Mouse (Mus musculus) megakaryocyte progenitor cell, adult 5-6 weeks (primary cell): ENCODE results near the gene Slc11a2. TPM values are rescaled to one million over a fixed set of nuclear protein-coding genes. Genes with fewer than 3 reads are reported as not detected.
"Not testable (repeated sequence)": the region's sequence is repeated elsewhere in the genome, so short reads cannot be mapped to it uniquely, and the experiment has no call there.

Source experiments
- ATAC-seq: replicated peaks from 2 replicates; pipeline ENCODE4 v1.8.0; 2016; ENCODE audit warnings: mild to moderate bottlenecking, moderate TSS enrichment, inconsistent platforms; ENCODE audit not compliant: poor library complexity
- total RNA-seq, 2 experiments: library from RNA; stranded (forward) in 1 of 2; stranded (reverse) in 1 of 2; fragments of 157-497, 149-512 nt in 1 of 2; fragments of 200-1000 nt in 1 of 2; gene quantifications; 2 replicates each; pipeline versions ENCODE4 v1.2.3 to v1.2.4; 2015 to 2017

Gene Slc11a2
- total RNA-seq, 2 experiments from 2014 or later = 12.0 to 14.6 TPM

GRCm38 (mm10) chr15:100436518-100436917 lies 11.6 kb upstream of the Slc11a2 start:
- ATAC-seq = no peak

GRCm38 (mm10) chr15:100436112-100436511 lies 11.2 kb upstream of the Slc11a2 start:
- no peak; the same call in 1 of the 2 replicates for ATAC-seq

- peak; percentile 52 for ATAC-seq
Measured at GRCm38 (mm10) chr15:100433234-100433633, 8.4 kb upstream of the Slc11a2 start.

- no peak for ATAC-seq
Measured at GRCm38 (mm10) chr15:100429959-100430565, 5.2 kb upstream of the Slc11a2 start.

- ATAC-seq = no peak
Measured at GRCm38 (mm10) chr15:100428296-100428905, 3.5 kb upstream of the Slc11a2 start.

GRCm38 (mm10) chr15:100423916-100424315 lies 956 bp downstream of the Slc11a2 start:
- 0 out of 2 replicates have a peak, but pooled peaks have one; percentile 22 for ATAC-seq

- peak; percentile 85 for ATAC-seq
Measured at GRCm38 (mm10) chr15:100422899-100423860, 1.7 kb downstream of the Slc11a2 start.

- no peak for ATAC-seq
Measured at GRCm38 (mm10) chr15:100422476-100422875, 2.4 kb downstream of the Slc11a2 start.

GRCm38 (mm10) chr15:100421758-100422197 lies 3.1 kb downstream of the Slc11a2 start, which contains the start of gene Gm5475:
Gene Gm5475, plus strand, starts transcription at chr15:100422147.
- ATAC-seq = not testable (repeated sequence)

- no peak for ATAC-seq
Measured at GRCm38 (mm10) chr15:100421059-100421757, 3.7 kb downstream of the Slc11a2 start.

GRCm38 (mm10) chr15:100419901-100420745 lies 4.7 kb downstream of the Slc11a2 start:
- ATAC-seq = peak; percentile 55

- no peak for ATAC-seq
Measured at GRCm38 (mm10) chr15:100419311-100419710, 5.6 kb downstream of the Slc11a2 start.

GRCm38 (mm10) chr15:100417854-100418450 lies 6.9 kb downstream of the Slc11a2 start:
- no peak for ATAC-seq

GRCm38 (mm10) chr15:100415684-100416083 lies 9.2 kb downstream of the Slc11a2 start:
- ATAC-seq = no peak

GRCm38 (mm10) chr15:100414942-100415341 lies 9.9 kb downstream of the Slc11a2 start:
- ATAC-seq = no peak

GRCm38 (mm10) chr15:100414011-100414410 lies 10.9 kb downstream of the Slc11a2 start:
- ATAC-seq = no peak

GRCm38 (mm10) chr15:100413306-100413705 lies 11.6 kb downstream of the Slc11a2 start:
- no peak for ATAC-seq

- ATAC-seq = no peak
Measured at GRCm38 (mm10) chr15:100411731-100412130, 13.1 kb downstream of the Slc11a2 start.

GRCm38 (mm10) chr15:100410918-100411672 lies 13.8 kb downstream of the Slc11a2 start:
- peak; percentile 96 for ATAC-seq
